Mouse (Mus musculus) midbrain, embryonic 10.5 days (tissue): ENCODE data around the gene Optc. TPM values are rescaled to one million over a fixed set of nuclear protein-coding genes. Genes with fewer than 3 reads are reported as not detected.

Experiments
- polyA plus RNA-seq: library from polyadenylated mRNA; unstranded; fragments of >200 nt; fragmentation: Nextera tagmentation; extraction: Ambion mirVana; gene quantifications from 2 replicates; pipeline ENCODE4 v1.2.1, GENCODE M21; 2016

Gene Optc
- polyA plus RNA-seq, 1 experiment from 2014 or later: 0.86 TPM

Other genes starting within 250 kb of the Optc start
- not detected in 2 replicates for gene Zbed6, start 247.1 kb downstream of the Optc start, polyA plus RNA-seq
- 3.5 and 3.8 TPM in 2 replicates for gene Gm38394, start 246.7 kb downstream of the Optc start, polyA plus RNA-seq
- 0.23 and 0.31 TPM in 2 replicates for gene Lax1, start 217.9 kb downstream of the Optc start, polyA plus RNA-seq
- gene Atp2b4, start 107.0 kb downstream of the Optc start, polyA plus RNA-seq: 3.0 and 5.7 TPM in 2 replicates
- gene Prelp, start 13.4 kb upstream of the Optc start, polyA plus RNA-seq: 0.31 and 0.67 TPM in 2 replicates
- 2.8 and 6.5 TPM in 2 replicates for gene Fmod, start 129.3 kb upstream of the Optc start, polyA plus RNA-seq
- 107 and 161 TPM in 2 replicates for gene Btg2, start 171.1 kb upstream of the Optc start, polyA plus RNA-seq
- gene Chit1, start 203.2 kb upstream of the Optc start, polyA plus RNA-seq: not detected in 2 replicates